Mouse (Mus musculus): ENCODE measurements around the gene Sec14l3. TPM values are rescaled to one million over a fixed set of nuclear protein-coding genes. Genes with fewer than 3 reads are reported as not detected.

Gene Sec14l3
- total and polyA plus RNA-seq, 3 experiments = not detected

DNA sequence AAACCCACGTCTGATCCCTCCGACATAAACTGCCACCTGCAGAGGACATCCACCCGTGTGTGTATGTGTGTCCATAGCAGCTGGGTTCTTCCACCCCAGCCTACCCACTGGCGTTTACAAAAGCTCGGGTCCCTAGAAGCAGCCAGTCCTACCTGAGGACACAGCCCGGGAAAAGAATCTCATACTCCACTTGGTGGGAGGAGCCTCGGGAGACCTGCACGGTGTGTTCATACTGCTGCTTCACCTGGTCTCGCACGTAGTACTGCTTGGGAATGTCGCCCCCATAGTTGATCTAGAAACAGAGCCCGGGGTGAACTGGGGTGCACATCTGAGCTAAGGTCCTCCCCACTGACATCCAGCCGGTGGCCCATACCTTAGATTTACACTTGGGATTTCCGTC is 38.9 kb downstream of the Sec14l3 start:
- TF ChIP-seq USF2 (IDR thresholded peaks at IDR 0.05; ENCODE audit: borderline replicate concordance in 1 of 2, insufficient read depth in 1 of 2, low read depth in 1 of 2, low read length in 2 of 2) (no peak), TCF12 (IDR thresholded peaks at IDR 0.05; ENCODE audit: low read depth, low read length) (no peak), POLR2AphosphoS2 (IDR thresholded peaks at IDR 0.05; ENCODE audit: low read length) (no peak), MXI1 (IDR thresholded peaks at IDR 0.05; ENCODE audit: low read depth, low read length) (no peak), RCOR1 (IDR thresholded peaks at IDR 0.05; ENCODE audit: low read depth, low read length) (no peak)
- no peaks in the 10 kb centered on the region; a peak in 1 of 4 replicates for H3K36me3 ChIP-seq (ENCODE audit: control insufficient read depth in 1 of 2, insufficient read depth in 2 of 2, low read length in 2 of 2)

DNA sequence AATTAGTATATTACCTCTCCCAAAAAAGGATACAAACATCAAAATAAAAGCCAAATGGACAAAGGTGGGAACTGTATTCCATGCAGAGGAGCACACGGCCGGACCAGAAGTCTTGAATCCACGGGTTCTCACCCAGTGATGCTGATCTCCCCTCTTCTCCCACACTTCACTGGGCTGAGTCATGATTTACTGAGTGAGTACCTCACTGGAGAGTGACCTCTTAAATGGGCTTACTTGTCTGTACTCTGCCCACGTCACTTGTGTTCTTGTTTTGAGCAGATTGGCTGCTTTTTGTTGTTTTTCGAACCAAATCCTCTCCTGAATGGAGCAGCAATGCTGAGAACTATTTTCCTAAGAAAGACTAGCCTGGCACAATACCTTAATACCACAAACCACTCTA is 40.3 kb downstream of the Sec14l3 start:
- H3K27me3 ChIP-seq (ENCODE audit: control insufficient read depth in 1 of 2, insufficient read depth in 2 of 2, low read length in 2 of 2) = no peaks in the 10 kb centered on the region
- no peaks in the 10 kb centered on the region for H3K9me3 ChIP-seq (replicated peaks; ENCODE audit: insufficient read depth, low read length)
- H3K9ac ChIP-seq (ENCODE audit: control insufficient read depth, low read depth, low read length, poor library complexity, severe bottlenecking) = no peak overlapping the region
- no peak overlapping the region for H3K27ac ChIP-seq (ENCODE audit: control insufficient read depth, low read depth, low read length)
- TF ChIP-seq TCF12 (IDR thresholded peaks at IDR 0.05; ENCODE audit: low read depth, low read length) (no peak), ZC3H11A (IDR thresholded peaks at IDR 0.05; ENCODE audit: low read depth, low read length) (no peak), MAX (IDR thresholded peaks at IDR 0.05; ENCODE audit: low read length) (no peak), E2F4 (IDR thresholded peaks at IDR 0.05; ENCODE audit: borderline replicate concordance, low read depth, low read length) (no peak), MYC (IDR thresholded peaks at IDR 0.05; ENCODE audit: low read depth, low read length) (no peak), SIN3A (IDR thresholded peaks at IDR 0.05; ENCODE audit: low read length) (no peak), RCOR1 (IDR thresholded peaks at IDR 0.05; ENCODE audit: low read depth, low read length) (no peak), MAFK (IDR thresholded peaks at IDR 0.05; ENCODE audit: borderline replicate concordance, low read depth, low read length) (no peak), ZMIZ1 (IDR thresholded peaks at IDR 0.05; ENCODE audit: low read depth, low read length) (no peak), ZKSCAN1 (IDR thresholded peaks at IDR 0.05; ENCODE audit: low read depth, low read length) (no peak), SMC3 (IDR thresholded peaks at IDR 0.05; ENCODE audit: low read depth, low read length) (no peak), ELF1 (IDR thresholded peaks at IDR 0.05; ENCODE audit: low read depth, low read length) (no peak), EP300 (IDR thresholded peaks at IDR 0.05; ENCODE audit: low read depth in 1 of 2, low read length in 2 of 2) (no peak), NRF1 (IDR thresholded peaks at IDR 0.05; ENCODE audit: insufficient read depth, low read depth, low read length, poor library complexity, severe bottlenecking) (no peak), RAD21 (IDR thresholded peaks at IDR 0.05; ENCODE audit: low read depth, low read length) (no peak), TAL1 (IDR thresholded peaks at IDR 0.05; ENCODE audit: low read length) (no peak), JUND (IDR thresholded peaks at IDR 0.05; ENCODE audit: low read depth, low read length) (no peak), CHD1 (IDR thresholded peaks at IDR 0.05; ENCODE audit: low read depth, low read length) (no peak), GATA1 (IDR thresholded peaks at IDR 0.05; ENCODE audit: low read depth, low read length) (no peak), CTCF (IDR thresholded peaks at IDR 0.05 in 2 of 3, conservative IDR thresholded peaks at IDR 0.05 in 1 of 3; ENCODE audit: control insufficient read depth in 1 of 3, insufficient read depth in 1 of 3, low read depth in 2 of 3, low read length in 3 of 3, poor library complexity in 1 of 3, severe bottlenecking in 1 of 3) (no peak)
- H3K4me3 ChIP-seq (ENCODE audit: control insufficient read depth in 1 of 2, insufficient read depth in 1 of 2, low read depth in 2 of 2, low read length in 2 of 2) = no peak overlapping the region
- DNase-seq (ENCODE audit: low read depth, low spot score) = no peak
- no peaks in the 10 kb centered on the region; a peak in 1 of 4 replicates for H3K36me3 ChIP-seq (ENCODE audit: control insufficient read depth in 1 of 2, insufficient read depth in 2 of 2, low read length in 2 of 2)
- no peaks in the 10 kb centered on the region for H3K4me1 ChIP-seq (ENCODE audit: control insufficient read depth in 1 of 2, insufficient read depth in 2 of 2, low read length in 2 of 2)
- no peaks in the 10 kb centered on the region for H3K79me2 ChIP-seq (ENCODE audit: control insufficient read depth, insufficient read depth, low read length, poor library complexity)

More for the DNA sequence above, 38.9 kb downstream of the Sec14l3 start:
- Histone ChIP-seq H3K4me1 (ENCODE audit: control insufficient read depth in 1 of 2, insufficient read depth in 2 of 2, low read length in 2 of 2) (no peaks in the 10 kb centered on the region), H3K79me2 (ENCODE audit: control insufficient read depth, insufficient read depth, low read length, poor library complexity) (no peaks in the 10 kb centered on the region), H3K9me3 (replicated peaks; ENCODE audit: insufficient read depth, low read length) (no peaks in the 10 kb centered on the region), H3K9ac (ENCODE audit: control insufficient read depth, low read depth, low read length, poor library complexity, severe bottlenecking) (no peak overlapping the region), H3K27ac (ENCODE audit: control insufficient read depth, low read depth, low read length) (no peak overlapping the region), H3K4me3 (ENCODE audit: control insufficient read depth in 1 of 2, insufficient read depth in 1 of 2, low read depth in 2 of 2, low read length in 2 of 2) (no peak overlapping the region), H3K27me3 (ENCODE audit: control insufficient read depth in 1 of 2, insufficient read depth in 2 of 2, low read length in 2 of 2) (no peaks in the 10 kb centered on the region)
- no peak for DNase-seq (ENCODE audit: low read depth, low spot score)
